Mouse (Mus musculus) lung, postnatal 14 days (tissue): ENCODE measurements around the gene Dnph1.

Source experiments
- DNase-seq: peaks from one replicate; pipeline ENCODE4 v3.0.0; 2021

Gene Dnph1

DNA sequence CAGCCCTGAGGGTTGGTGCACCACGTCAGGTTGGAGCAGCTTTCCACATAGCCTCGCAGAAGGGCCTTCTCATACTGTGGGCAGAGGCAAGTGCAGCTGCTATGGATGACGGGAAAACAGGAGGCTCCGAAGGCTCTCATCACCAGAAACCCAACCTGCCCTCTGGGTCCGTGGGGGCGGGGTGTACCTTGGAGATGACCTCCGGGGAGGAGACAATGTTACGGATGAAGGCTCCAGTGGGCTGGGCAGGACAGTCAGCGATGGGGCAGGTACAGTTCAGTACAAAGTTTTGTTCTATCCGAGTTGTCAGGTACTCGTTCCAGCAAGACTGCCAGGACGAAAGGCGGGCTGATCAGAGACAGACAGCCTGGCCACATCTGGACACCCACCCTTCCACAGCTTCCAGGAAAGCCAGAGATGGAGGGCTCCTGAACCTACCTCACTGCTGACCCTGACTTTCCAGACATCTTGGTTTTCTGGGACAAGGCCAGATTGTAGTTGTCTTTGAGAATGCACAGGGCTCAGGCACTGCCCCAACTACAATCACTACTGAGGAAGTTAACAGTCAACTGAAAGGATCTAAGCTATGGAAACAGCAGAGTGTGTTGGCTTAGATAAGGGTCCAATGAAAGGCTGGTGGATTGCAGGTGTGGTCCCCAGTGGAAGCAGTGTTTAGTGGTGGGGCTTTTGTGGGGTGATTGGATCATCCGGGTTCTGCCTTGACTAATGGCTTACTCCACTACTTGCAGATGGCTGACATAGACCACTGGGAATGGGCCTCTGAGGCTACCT, 7.5 kb downstream of the Dnph1 start:
- no peak for DNase-seq

DNA sequence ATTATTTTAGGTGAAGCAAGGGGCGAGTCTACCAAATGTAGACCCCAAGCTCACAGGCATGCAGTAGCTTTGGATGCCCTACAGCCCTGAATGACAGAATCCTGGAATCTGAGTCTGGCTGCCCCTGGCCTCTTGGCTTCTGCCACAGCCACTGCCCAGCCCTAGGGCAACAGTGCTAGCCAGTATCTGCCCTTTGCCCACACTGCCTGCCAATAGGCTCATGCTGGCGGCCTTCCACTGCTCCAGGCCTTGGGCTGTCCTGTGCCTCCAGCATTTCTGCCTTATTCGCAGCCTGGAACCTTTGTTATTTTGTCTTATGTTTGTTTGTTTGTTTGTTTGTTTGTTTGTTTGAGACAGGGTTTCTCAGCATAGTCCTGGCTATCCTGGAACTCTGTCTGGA, 9.1 kb downstream of the Dnph1 start:
- no peak for DNase-seq

DNA sequence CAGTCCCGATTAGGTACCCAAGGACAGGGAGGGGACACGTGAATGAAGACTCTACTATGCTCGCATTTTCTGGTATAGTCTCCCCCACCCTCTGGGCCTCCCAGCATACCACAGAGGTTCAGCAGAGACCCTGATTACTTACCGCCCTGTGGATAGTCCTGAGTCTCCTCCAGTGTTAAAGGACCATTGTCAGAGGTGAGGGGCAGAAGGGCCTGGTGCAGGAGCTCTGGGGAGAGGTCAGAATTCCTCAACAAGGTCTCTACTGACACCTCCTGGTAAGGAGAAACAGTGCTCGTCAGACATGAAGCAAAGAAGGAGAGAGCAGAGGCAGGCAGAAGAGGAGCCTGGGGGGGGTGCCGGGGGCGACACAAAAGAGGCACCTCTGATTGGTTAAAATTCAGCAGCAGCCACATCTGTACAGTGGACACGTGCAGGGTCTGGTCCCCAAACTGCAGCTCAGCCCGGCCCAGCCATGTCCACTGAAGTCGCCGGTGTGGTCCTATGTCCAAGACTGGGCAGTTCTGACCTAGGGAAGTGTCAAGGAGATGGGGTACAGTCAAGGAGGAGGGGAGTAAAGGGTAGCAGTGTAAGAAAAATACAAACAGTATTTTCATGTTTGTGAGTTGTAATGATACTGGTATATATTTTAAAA, 14.7 kb downstream of the Dnph1 start:
- no peak for DNase-seq

DNA sequence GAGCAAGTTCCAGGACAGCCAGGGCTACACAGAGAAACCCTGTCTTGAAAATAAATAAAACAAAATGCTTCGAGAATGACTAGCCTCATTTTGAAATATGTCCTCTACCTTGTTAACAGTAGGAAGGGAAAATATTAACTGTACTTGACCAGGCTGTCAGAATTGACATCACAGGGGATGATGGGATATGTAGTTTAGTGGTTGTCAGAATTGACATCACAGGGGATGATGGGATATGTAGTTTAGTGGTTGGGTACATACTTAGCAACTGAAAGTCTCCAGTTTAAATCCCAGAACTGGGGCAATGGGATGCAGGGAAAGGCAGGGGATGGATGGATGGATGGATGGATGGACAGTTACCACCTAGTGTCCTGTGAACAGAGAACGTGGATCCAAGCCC, 16.8 kb downstream of the Dnph1 start:
- DNase-seq, result no peak

DNA sequence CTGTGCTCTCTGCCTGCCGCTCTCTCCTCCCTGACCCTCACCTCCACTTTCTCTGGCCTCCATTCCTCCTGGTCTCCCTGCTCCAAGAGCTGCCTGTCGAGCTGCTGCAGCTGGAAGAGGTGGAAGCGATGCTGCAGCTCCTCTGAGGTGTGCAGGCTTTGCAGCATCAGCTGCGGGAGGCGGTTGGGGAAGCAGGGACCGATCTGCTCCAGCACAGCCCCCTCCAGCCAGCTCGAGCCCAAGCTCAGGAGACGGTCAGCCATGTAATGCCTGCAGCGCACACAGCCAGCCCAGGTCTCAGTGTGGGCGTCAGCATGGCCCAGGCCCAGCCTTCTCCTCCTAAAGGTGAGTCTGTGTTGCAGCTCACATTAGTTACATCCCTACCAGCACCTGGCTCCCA, 23.5 kb downstream of the Dnph1 start:
- DNase-seq, result no peak

DNA sequence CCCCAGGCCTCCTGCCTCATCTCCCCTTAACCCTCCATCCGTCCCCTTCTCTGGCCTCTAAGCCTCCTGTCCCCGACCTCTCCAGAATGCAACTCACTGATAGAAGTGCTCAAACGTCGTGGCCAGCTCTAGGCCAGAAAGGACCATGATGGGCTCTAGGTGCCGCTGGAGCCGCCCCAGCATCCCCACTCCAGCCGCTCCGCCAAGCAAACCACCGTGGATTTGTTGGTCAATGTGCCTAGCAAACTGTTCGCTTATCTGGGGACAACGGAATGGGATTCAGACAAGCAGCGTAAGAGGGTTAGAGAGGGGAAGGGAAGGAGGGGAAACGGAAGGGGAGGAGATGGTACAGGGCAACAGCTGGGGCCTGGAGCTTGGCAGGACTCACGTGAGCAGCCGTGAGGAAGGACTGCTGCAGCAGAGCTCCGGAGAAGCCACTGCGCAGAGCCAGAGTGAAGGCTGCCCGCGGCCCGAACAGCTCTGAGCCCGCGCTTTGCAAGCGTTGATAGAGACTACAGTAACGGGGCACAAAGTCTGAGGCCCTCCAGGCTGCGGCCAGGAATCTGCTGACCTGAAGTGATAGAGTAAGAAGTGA, 24.0 kb downstream of the Dnph1 start:
- DNase-seq, result no peak

DNA sequence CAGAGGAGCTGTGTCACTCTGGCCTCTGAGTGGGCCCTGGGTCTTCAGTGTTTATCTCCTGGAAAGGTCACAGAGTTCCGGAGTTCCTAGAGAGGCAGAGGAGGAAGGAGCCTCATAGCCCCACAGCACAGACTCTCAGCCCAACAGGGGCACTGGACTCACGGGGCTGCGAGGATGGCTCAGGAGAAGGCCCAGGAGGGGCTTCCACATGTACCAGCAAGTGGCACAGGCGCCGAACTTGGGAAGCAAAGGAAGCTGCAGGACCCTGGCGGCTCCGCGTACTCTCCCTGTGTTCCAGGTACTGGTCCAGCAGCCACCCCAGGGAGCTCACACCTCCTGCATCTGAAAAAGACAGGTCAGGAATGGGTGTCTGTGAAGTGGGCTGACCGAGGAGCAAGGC, 24.7 kb downstream of the Dnph1 start:
- DNase-seq, result no peak

DNA sequence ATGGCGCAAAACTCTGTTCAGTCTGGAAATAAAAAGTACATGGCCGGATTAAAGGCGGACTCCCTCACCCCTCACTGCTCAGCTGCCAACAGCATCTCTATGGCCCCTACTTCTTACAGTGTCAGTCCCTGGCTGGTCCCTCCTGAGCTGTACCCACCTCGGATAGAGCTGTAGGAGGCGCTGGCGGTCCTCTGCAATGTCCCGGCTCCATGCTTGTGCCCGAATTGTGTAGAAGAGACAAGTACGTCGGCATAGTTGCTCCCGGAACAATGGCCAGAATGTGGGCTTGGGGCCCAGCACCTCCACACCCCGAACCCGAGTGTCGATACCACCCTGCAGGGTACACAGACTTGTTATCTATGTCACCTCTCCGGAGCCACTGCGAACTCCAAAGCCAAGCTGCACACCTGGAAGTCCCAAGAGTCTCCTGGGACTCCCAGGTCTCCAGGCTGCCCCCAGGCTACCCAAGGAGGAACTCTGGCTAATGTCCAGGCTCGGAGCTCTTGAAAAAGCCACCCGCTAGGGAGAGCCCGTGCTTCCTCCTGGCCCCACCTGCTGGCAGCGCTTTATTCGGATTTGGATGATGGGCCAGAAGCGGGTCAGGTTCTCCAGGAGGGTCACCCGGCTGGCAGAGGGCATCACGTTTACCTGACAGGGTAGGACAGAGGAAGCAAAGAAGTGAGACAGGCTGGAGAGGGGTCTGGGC, 25.6 kb downstream of the Dnph1 start:
- DNase-seq, result peak; percentile 21

DNA sequence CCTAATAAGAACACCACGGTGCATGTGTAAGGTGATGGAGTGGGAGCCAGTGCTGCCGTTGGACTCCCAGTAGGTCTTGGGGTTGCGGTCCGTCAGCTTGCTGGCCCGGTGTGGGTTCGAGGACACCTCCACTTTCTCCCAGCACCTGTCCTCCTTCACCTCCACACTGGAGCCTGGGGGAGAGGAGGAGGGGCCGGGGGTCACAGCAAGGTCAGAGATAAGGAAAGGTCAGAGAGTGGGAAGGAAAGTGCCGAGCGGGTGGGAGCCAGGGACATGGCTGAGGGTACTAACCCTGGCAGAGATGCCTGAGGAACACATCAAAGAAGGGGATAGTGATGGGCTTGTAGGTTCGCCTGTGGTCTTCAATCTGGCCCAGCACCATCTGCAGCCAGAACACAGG, 28.6 kb downstream of the Dnph1 start:
- no peak for DNase-seq

DNA sequence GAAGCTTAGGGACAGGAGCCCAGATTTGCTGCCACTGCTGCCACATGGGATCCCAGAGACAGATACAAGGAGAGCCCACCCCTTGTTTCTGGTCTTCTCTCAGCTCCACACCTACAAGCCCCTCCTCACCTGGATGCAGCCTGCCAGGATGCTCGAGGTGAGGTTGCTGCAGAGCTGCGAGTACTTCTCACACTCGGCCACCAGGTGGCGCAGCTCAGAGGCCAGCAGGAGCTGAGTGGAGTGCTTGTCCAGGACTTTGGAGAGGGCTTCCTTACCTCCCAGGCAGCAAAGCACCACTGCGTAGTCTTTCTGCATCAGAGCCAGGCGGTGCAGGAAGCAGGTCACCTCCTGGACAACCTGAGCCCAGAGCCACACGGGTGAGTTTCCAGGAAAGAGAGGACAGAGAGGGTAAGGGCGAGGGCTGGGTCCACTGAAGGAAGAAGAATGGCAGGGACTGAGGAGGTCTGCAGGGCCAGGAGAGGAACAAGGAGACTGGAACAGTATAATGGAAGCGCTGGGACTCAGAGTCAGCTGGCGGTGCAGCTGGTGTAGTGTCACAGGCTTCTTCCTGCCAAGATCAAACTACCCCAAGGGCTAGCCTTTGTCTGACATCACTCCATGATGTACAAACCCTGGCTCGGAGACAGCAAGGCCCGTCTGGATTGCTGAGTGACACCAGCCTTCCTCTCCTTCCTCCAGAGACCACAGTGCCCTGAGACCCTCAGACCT, 29.2 kb downstream of the Dnph1 start:
- DNase-seq, result peak; percentile 83

DNA sequence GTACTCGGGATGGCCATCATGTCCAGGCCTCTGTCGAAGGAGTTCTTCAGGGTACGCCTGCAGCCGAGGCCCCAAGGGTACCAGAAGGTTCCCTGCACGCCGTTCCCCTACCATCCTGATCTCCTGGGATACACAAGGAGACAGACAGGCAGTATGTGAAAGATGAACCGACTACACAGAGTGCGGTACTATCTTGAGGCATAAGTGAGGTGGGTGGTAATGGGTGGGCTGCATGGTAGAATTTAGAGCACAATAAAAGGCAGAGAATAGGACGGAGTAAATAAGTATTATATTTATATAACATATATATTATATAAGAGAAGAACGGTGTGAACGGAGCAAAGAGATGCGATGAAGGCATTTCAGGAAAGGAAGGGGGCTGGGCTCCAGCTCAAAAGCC, 47.1 kb downstream of the Dnph1 start:
- no peak for DNase-seq

DNA sequence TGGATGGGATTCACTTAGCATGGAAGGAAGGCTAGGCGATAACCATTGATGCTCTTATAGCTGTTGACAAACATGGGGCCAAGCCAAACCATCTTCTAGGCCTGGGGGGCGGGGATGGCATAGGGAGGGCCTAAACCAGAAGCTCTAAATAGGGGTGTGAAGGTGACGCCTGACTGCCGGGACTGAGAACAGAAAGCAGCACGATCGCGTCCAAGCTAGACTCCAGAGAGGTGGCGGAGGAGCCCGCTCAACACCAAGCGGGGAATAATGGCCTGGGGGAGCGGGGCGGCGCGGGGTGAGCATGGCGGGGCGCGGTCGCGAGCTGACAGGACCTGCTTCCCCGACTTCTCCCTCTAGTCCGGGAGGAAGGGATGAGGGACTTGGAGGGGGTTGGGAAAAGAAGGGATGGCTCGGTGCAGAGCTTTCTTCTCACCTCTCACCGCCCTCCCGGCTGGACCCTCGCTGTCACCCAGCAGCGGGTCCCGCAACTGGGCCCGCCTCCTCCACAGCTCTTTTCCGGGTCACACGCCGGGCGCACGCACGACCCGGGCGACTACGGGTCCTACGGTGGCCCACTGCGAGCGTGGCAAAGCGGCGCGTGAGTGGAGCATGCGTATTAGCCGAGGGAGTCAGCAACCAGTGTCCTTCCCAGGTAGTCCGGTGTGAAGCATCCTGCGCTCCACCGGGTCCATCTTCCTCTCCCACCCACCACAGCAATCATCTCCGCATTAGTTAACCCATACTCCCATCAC, 49.5 kb downstream of the Dnph1 start, which contains the start of gene Cul9:
TSS of gene Cul9 (minus strand) at position 576 of the 752 bp plus-strand sequence.
- peak; percentile 61 for DNase-seq

DNA sequence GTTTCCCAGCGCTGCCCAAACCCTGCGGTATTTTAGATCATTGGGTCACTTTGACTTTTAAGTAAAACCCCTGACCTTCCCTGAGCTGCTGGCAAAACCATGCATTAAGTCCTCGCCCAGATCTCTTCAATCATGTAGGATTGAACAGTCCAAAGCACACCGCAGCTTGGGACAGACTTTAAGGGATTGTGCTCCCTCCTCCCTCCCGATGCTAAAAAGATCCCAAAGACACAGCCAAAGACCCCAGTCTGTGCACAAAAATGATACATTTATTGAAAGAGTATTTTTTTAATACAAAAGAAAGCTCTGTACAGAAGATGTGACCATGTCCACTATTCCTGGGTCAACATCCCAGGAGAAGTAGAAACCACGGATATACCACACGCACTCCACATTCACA, 50.1 kb downstream of the Dnph1 start:
- DNase-seq, result no peak

DNA sequence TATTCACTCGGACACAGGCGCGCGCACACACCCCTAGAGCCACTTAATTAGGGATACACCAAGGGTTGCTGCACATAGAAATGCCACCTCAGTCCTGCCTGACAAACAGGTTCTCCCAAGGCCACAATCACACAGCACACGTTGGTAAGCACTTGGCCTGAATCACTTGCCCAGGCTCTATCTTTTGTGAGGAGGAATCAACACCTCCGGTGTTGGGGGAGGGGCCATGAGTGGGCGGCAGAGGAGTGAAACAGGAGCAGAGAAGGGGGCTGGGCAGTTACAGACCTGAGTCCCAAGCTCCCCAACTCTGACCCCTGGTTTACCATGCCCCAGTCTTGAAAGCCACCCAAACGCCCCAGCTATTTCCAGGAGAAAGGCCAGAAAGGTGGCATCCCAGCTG, 50.5 kb downstream of the Dnph1 start:
- DNase-seq, result no peak

DNA sequence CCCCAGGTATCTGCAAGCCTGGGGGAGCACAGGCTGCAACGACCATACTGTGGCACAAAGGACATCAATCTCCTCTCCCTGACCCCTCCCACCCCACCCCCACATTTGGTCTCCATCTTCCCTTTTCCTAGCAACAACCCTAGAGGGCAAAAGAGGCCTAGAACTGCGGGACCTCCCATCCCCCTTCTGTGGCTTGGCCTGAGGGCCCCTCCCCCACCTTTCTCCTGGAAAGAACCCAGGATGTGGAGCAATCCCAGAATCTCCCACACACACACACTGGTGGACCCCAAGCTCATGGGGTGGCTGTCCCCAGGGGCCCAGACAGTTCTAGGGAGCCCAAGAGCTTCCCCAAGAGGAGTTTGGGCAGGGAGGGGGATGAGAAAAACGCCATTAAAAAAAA, 51.4 kb downstream of the Dnph1 start:
- no peak for DNase-seq

DNA sequence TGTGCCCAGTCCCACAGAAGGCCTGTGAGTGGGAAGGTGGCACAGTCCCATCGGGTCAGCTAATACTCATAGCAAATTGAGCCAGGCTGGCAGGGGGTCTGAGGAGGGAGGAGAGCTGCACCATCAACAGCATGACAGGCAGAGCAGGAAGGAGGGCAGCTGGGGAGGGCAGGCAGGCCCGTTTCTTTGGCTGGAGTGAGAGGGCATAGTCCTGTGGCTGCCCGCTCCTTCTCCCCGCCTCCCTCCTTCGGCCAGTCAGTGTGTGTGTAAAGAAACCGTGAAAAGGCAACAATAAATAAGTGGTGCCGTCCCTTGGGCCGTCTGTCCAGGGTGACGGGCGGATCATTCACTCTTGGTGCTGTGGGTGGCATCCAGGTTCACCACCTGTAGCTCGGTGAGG, 52.2 kb downstream of the Dnph1 start:
- DNase-seq, result no peak

DNA sequence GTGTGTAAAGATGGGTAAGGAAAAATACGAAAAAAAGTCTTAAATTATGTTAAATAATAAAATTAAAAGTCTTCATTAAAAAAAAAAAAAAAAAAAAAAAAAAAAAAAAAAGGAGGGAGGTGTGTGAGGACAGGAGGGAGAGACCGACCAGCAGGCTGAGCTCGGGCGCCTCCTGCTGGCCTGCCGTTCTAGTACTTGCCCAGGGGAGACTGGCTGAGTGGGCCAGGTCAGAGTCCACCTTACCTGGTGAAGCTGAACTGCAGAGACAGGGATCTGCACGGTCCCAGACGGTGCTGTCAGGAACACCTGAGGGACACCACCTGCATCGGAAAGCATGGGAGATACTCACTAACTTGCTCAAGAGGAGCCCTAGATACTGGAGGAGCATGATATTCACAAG, 52.7 kb downstream of the Dnph1 start:
- peak; percentile 63 for DNase-seq
